ENCODE assay signal across 8 mouse cellular contexts in genomic region chrX:103186431-103186786, GRCm38 (mm10). TPM values are rescaled to one million over a fixed set of nuclear protein-coding genes. Genes with fewer than 3 reads are reported as not detected.
DNase-seq lines count a peak whose midpoint lies in the region; ATAC-seq lines count a peak whose summit lies in the region.
"Had no signal": no experiment of that assay in that cellular context is flagged by ENCODE, and none has a peak within 500 bp of the region (broad histone marks: within the 10 kb centered on the region; RNA-seq: fewer than 3 reads in every experiment).

Gene Nap1l2 (minus strand): TSS chrX:103186640.

- WGBS in hindbrain, embryonic 16.5 days, result 25% methylated on average over 13 of the region's 13 CpGs
- WGBS in midbrain, embryonic 15.5 days, result 24% methylated on average over 13 of the region's 13 CpGs

- peak; percentile 96 for ATAC-seq in hindbrain, embryonic 16.5 days
- peak; percentile 96 for ATAC-seq in midbrain, embryonic 15.5 days (replicated peaks)
- no peak for ATAC-seq in activated CD4-positive, CD25-positive, alpha-beta regulatory T cell, adult 4 months

- peaks cover 8% of the 10 kb centered on the region; the same call in 1 of the 2 replicates for H3K27me3 ChIP-seq in hindbrain, embryonic 16.5 days (replicated peaks; ENCODE audit: control insufficient read depth, insufficient read depth, low read length)
- H3K27me3 ChIP-seq in midbrain, embryonic 15.5 days (replicated peaks), result peaks cover 12% of the 10 kb centered on the region

- peak within 1 kb of the TSS; percentile 90 for H3K27ac ChIP-seq in hindbrain, embryonic 16.5 days (ENCODE audit: low read depth, low read length)
- H3K27ac ChIP-seq in midbrain, embryonic 15.5 days, result peak within 1 kb of the TSS; percentile 92

- no peaks in the 10 kb centered on the region for H3K9me3 ChIP-seq in hindbrain, embryonic 16.5 days (ENCODE audit: control insufficient read depth, low read length)
- H3K9me3 ChIP-seq in midbrain, embryonic 15.5 days, result no peaks in the 10 kb centered on the region

- intact Hi-C loops in left cerebral cortex, postnatal 36 days (cut with DNase I), result loop anchor here (10.0 kb wide), 1 partner anchor 232 kb away; no protein-coding TSS in a partner anchor

- H3K36me3 ChIP-seq in hindbrain, embryonic 16.5 days (ENCODE audit: control insufficient read depth, insufficient read depth, low read length), result no peaks in the 10 kb centered on the region
- H3K36me3 ChIP-seq in midbrain, embryonic 15.5 days (replicated peaks), result no peaks in the 10 kb centered on the region

- peak within 1 kb of the TSS; percentile 50 for H3K4me2 ChIP-seq in hindbrain, embryonic 16.5 days (ENCODE audit: low read length)
- H3K4me2 ChIP-seq in midbrain, embryonic 15.5 days, result peak within 1 kb of the TSS; percentile 47

- no peaks in the 10 kb centered on the region for H3K4me1 ChIP-seq in hindbrain, embryonic 16.5 days (ENCODE audit: control insufficient read depth, insufficient read depth, low read depth, low read length)
- H3K4me1 ChIP-seq in midbrain, embryonic 15.5 days, result no peaks in the 10 kb centered on the region

- peak within 1 kb of the TSS; percentile 74 for H3K9ac ChIP-seq in hindbrain, embryonic 16.5 days (ENCODE audit: low read depth, low read length)
- H3K9ac ChIP-seq in midbrain, embryonic 15.5 days, result peak within 1 kb of the TSS; percentile 63

- peak; percentile 26 for DNase-seq in adrenal gland, adult 2 months
- DNase-seq in cerebellum, adult 9-10 months, result peak; percentile 92
- DNase-seq in frontal cortex, adult 2 months (ENCODE audit: extremely low spot score in 1 of 2, low spot score in 1 of 2), result peak; percentile 75 to 81
- peak; percentile 76 to 77 for DNase-seq in left cerebral cortex, postnatal 36 days (ENCODE audit: low spot score in 2 of 2)

- H3K4me3 ChIP-seq in hindbrain, embryonic 16.5 days (ENCODE audit: low read length), result peak within 1 kb of the TSS; percentile 56
- H3K4me3 ChIP-seq in midbrain, embryonic 15.5 days, result peak within 1 kb of the TSS; percentile 54

RNA-seq across cellular contexts. Expression of gene Nap1l2, which starts in this region (rescaled TPM):
- 1 to 10 TPM in 1 of 2 experiments, under 1 TPM in 1; 0.81 to 1.4 TPM for total RNA-seq in adrenal gland, adult 2 months (2021)
- polyA plus RNA-seq in adrenal gland, adult 2 months (2012; rRNA removed), result 0.12 and 0.17 TPM in 2 replicates
- polyA plus RNA-seq in frontal cortex, adult 2 months (2012; rRNA removed), result 61.8 and 69.8 TPM in 2 replicates
- 103 and 119 TPM in 2 replicates for polyA plus RNA-seq in hindbrain, embryonic 16.5 days (2015; fragmentation: Nextera tagmentation; extraction: Ambion mirVana)
- total RNA-seq in left cerebral cortex, postnatal 36 days (2021), result 10 to 100 TPM; 90.8 to 97.0 TPM
- 84.8 and 90.5 TPM in 2 replicates for polyA plus RNA-seq in midbrain, embryonic 15.5 days (2015; fragmentation: Nextera tagmentation; extraction: Ambion mirVana)
- not detected for polyA plus RNA-seq in activated CD4-positive, CD25-positive, alpha-beta regulatory T cell, adult 4 months (2017; shearing (Covaris generic))
- polyA plus RNA-seq: large intestine, adult 2 months had no signal

Comparison
In these comparisons a context has a peak if more than half of its experiments do, and no peak if none do; other contexts are left out.
1. RNA of gene Nap1l2 (total RNA-seq): 90.8 to 97.0 TPM in left cerebral cortex, postnatal 36 days; 0.81 to 1.4 TPM in adrenal gland, adult 2 months; every median in the first group is over 10 times any median in the second.
2. RNA of gene Nap1l2 (polyA plus RNA-seq): 103 to 119 TPM in hindbrain, embryonic 16.5 days, 84.8 to 90.5 TPM in midbrain, embryonic 15.5 days and 61.8 to 69.8 TPM in frontal cortex, adult 2 months; 0.12 to 0.17 TPM in adrenal gland, adult 2 months and not detected in activated CD4-positive, CD25-positive, alpha-beta regulatory T cell, adult 4 months; every median in the first group is over 10 times any median in the second.
3. DNase-seq: peak in every context shown above with its lines; median percentile 92 in cerebellum, adult 9-10 months; 78 in frontal cortex, adult 2 months; 76 in left cerebral cortex, postnatal 36 days; 26 in adrenal gland, adult 2 months.